In the genomic region with DNA sequence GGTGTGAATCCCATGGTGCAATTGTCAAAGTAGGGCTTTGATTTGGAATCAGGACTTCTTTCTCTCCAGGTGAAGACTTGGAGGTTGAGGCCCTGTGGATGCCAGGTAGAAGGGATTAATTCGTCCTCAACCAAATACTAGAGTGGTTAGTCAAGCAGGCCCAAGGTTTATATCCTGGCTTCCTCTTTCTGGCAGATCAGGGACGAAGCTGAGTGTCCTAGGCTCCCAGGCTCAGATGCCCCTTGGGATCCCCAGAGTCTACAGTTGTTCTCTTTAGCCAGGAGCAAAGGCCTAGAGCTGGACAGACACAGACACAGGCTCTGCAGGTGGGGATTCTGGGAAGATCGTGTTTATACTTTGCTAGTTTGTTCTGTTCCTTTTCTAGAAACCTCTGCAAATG, we compare ENCODE assay signal across 16 mouse cellular contexts. TPM values are rescaled to one million over a fixed set of nuclear protein-coding genes. Genes with fewer than 3 reads are reported as not detected.
A peak's percentile ranks its signal among the peaks of the same experiment; 100 is the strongest.
DNase-seq lines count a peak whose midpoint lies in the region; ATAC-seq lines count a peak whose summit lies in the region.
"Had no signal": no experiment of that assay in that cellular context is flagged by ENCODE, and none has a peak within 500 bp of the region (broad histone marks: within the 10 kb centered on the region; RNA-seq: fewer than 3 reads in every experiment).

No protein-coding gene starts in this region.

- H3K27me3 ChIP-seq in embryonic facial prominence, embryonic 10.5 days (replicated peaks; ENCODE audit: low read depth, poor library complexity, severe bottlenecking) = peaks cover 98% of the 10 kb centered on the region
- H3K27me3 ChIP-seq in embryonic facial prominence, embryonic 11.5 days (ENCODE audit: control insufficient read depth, insufficient read depth, low read length) = peaks cover 33% of the 10 kb centered on the region
- H3K27me3 ChIP-seq in limb, embryonic 10.5 days (ENCODE audit: low read depth, poor library complexity, severe bottlenecking) = peaks cover 86% of the 10 kb centered on the region

- peak overlapping the region; percentile 24; the same call in 1 of the 2 replicates for H3K4me3 ChIP-seq in embryonic facial prominence, embryonic 10.5 days
- H3K4me3 ChIP-seq in embryonic facial prominence, embryonic 11.5 days (ENCODE audit: low read depth, low read length) = no peak overlapping the region
- no peak overlapping the region for H3K4me3 ChIP-seq in limb, embryonic 10.5 days
- H3K4me3 ChIP-seq: forebrain, embryonic 15.5 days; heart, embryonic 13.5 days; hindbrain, embryonic 13.5 days had no signal

- ATAC-seq in embryonic facial prominence, embryonic 11.5 days (replicated peaks; ENCODE audit: insufficient number of reproducible peaks, low FRiP score, low TSS enrichment, low read depth) = no peak
- ATAC-seq: forebrain, embryonic 15.5 days; hindbrain, postnatal 0 days had no signal

- peak overlapping the region; percentile 22; the same call in 1 of the 2 replicates for H3K4me2 ChIP-seq in embryonic facial prominence, embryonic 11.5 days (ENCODE audit: low read depth, low read length)
- H3K4me2 ChIP-seq: forebrain, embryonic 15.5 days; heart, embryonic 13.5 days; hindbrain, embryonic 13.5 days had no signal

- WGBS in embryonic facial prominence, embryonic 10.5 days = 5% methylated on average over 3 of the region's 3 CpGs
- WGBS in embryonic facial prominence, embryonic 11.5 days = 6% methylated on average over 3 of the region's 3 CpGs
- 20% methylated on average over 3 of the region's 3 CpGs for WGBS in limb, embryonic 10.5 days

- peaks cover 75% of the 10 kb centered on the region for H3K4me1 ChIP-seq in embryonic facial prominence, embryonic 10.5 days
- H3K4me1 ChIP-seq in embryonic facial prominence, embryonic 11.5 days (ENCODE audit: control insufficient read depth, insufficient read depth, low read length) = peaks cover 8% of the 10 kb centered on the region; the same call in 1 of the 2 replicates
- H3K4me1 ChIP-seq in limb, embryonic 10.5 days = peaks cover 75% of the 10 kb centered on the region
- H3K4me1 ChIP-seq: forebrain, embryonic 15.5 days had no signal

- peak; percentile 16 for DNase-seq in embryo, embryonic 9.5 days (ENCODE audit: extremely low spot score)
- no peak for DNase-seq in embryo, embryonic 10.5 days (ENCODE audit: low spot score)
- peak; percentile 23 for DNase-seq in embryonic facial prominence, embryonic 10.5 days (ENCODE audit: low spot score)
- DNase-seq in embryonic facial prominence, embryonic 11.5 days (ENCODE audit: low spot score) = no peak
- no peak for DNase-seq in limb, embryonic 10.5 days (ENCODE audit: low spot score)
- no peak for DNase-seq in cerebellum, adult 11-12 months
- DNase-seq: adrenal gland, postnatal 10 days; cerebellum, adult 2 months; cerebellum, postnatal 10 days; gastrocnemius, postnatal 36 days; heart, postnatal 36 days; kidney, adult 18-20 months had no signal

- no peaks in the 10 kb centered on the region for H3K9me3 ChIP-seq in embryonic facial prominence, embryonic 10.5 days
- no peaks in the 10 kb centered on the region for H3K9me3 ChIP-seq in embryonic facial prominence, embryonic 11.5 days (replicated peaks; ENCODE audit: control insufficient read depth, low read length)
- no peaks in the 10 kb centered on the region for H3K9me3 ChIP-seq in limb, embryonic 10.5 days (replicated peaks)
- H3K9me3 ChIP-seq: forebrain, embryonic 15.5 days; heart, embryonic 13.5 days; hindbrain, embryonic 13.5 days had no signal

- peak overlapping the region; percentile 87 for H3K27ac ChIP-seq in embryonic facial prominence, embryonic 10.5 days (replicated peaks)
- H3K27ac ChIP-seq in embryonic facial prominence, embryonic 11.5 days (replicated peaks; ENCODE audit: low read depth, low read length) = peak overlapping the region; percentile 43; the same call in 1 of the 2 replicates
- H3K27ac ChIP-seq in limb, embryonic 10.5 days = peak overlapping the region; percentile 53
- H3K27ac ChIP-seq: forebrain, embryonic 15.5 days; heart, embryonic 13.5 days; hindbrain, embryonic 13.5 days; hindbrain, postnatal 0 days had no signal

- no peak overlapping the region for H3K9ac ChIP-seq in embryonic facial prominence, embryonic 11.5 days (replicated peaks; ENCODE audit: low read length)
- H3K9ac ChIP-seq: forebrain, embryonic 15.5 days; heart, embryonic 13.5 days; hindbrain, embryonic 13.5 days had no signal

- no peaks in the 10 kb centered on the region; the same call in 1 of the 2 replicates for H3K36me3 ChIP-seq in embryonic facial prominence, embryonic 10.5 days (replicated peaks)
- no peaks in the 10 kb centered on the region for H3K36me3 ChIP-seq in embryonic facial prominence, embryonic 11.5 days (replicated peaks; ENCODE audit: control insufficient read depth, insufficient read depth, low read depth, low read length)
- H3K36me3 ChIP-seq in limb, embryonic 10.5 days = peaks cover 1% of the 10 kb centered on the region; the same call in 1 of the 2 replicates
- H3K36me3 ChIP-seq: forebrain, embryonic 15.5 days; heart, embryonic 13.5 days; hindbrain, embryonic 13.5 days had no signal

RNA-seq across cellular contexts. Expression of a gene that starts 17.8 kb away (rescaled TPM):
- 58.3 and 64.8 TPM in 2 replicates for polyA plus RNA-seq in embryonic facial prominence, embryonic 10.5 days (2016; fragmentation: Nextera tagmentation; extraction: Ambion mirVana)
- 36.9 and 39.8 TPM in 2 replicates for polyA plus RNA-seq in embryonic facial prominence, embryonic 11.5 days (2014; fragmentation: Nextera tagmentation; extraction: Ambion mirVana)
- polyA plus RNA-seq in limb, embryonic 10.5 days (2016; fragmentation: Nextera tagmentation; extraction: Ambion mirVana) = 50.1 and 55.3 TPM in 2 replicates

Comparison
In these comparisons a context has a peak if more than half of its experiments do, and no peak if none do; other contexts are left out.
1. DNase-seq: peak in embryo, embryonic 9.5 days (single experiment) and embryonic facial prominence, embryonic 10.5 days (single experiment); none in embryo, embryonic 10.5 days (single experiment), embryonic facial prominence, embryonic 11.5 days (single experiment), limb, embryonic 10.5 days (single experiment) and cerebellum, adult 11-12 months (single experiment).
2. Peak in every context shown above with its lines, with median percentiles within 50 percentile points of each other: H3K27ac ChIP-seq.